Mouse (Mus musculus) cerebellum, adult 11-12 months (tissue): ENCODE measurements around the gene Ywhab.

Experiments
- DNase-seq: peaks from one replicate; pipeline ENCODE4 v3.0.0; 2022

Ywhab gene

GRCm38 (mm10) chr2:164010496-164010895, 15.7 kb downstream of the Ywhab start:
- DNase-seq, result no peak

GRCm38 (mm10) chr2:164010944-164011343, 16.2 kb downstream of the Ywhab start:
- DNase-seq, result no peak

DNA sequence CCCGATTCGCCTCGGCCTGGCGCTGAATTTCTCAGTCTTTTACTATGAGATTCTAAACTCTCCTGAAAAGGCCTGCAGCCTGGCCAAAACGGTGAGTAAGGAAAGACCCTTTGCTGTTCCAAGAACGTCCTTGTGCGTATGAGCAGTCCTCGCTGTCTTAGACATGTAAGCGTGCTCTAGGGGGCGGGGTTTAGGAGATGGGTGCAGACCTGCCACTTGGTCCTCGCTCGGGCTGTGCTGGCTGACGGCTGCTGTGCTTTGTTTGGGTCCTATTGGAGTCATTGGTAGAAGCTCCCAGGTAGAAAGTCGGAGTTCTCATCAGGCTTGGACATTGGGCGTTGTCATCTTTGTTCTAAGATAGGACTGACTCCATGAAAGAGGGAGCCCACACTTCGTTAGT, 20.5 kb downstream of the Ywhab start:
- DNase-seq, result no peak

DNA sequence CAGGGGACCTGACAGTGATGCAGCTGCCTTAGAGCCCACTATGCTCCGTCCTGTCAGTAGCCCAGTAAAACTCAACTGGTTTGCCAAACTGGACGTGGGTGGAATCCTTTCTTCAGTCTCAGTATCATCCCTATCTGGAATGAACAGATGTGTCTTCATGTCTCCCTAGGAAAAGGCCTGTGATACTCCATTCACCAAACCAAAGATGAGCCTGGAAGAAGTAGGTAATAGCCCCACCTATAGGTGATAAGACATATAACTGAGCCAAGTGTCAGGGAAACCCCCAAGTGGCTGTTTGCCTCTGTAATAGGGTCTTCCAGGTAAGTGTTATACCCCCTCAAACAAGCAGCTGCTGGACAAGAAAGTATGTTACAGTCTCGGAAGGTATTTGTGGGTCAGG, 24.1 kb downstream of the Ywhab start:
- no peak for DNase-seq

- no peak for DNase-seq
Measured at GRCm38 (mm10) chr2:164019943-164020342, 25.2 kb downstream of the Ywhab start.

GRCm38 (mm10) chr2:164022104-164022503, 27.3 kb downstream of the Ywhab start:
- DNase-seq, result no peak

GRCm38 (mm10) chr2:164025150-164025549, 30.4 kb downstream of the Ywhab start, which contains the start of gene Pabpc1l:
Gene Pabpc1l, plus strand, starts transcription at chr2:164025450.
- no peak for DNase-seq

DNA sequence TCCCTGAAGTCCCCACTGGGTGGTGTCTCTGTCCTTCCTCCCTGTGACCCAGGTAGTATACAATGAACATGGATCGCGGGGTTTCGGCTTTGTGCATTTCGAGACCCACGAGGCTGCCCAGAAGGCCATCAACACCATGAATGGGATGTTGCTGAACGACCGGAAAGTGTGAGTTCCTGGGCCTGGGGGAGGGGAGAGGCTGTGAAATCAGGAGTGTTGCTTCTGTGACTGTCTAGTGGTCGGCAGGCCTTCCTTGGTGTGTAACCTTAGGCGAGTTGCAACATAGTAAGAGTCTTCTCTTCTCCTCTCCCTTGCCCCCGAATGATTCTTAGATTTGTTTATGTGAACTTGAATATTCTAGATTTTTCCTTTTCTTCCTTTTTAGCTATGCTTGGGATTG, 36.4 kb downstream of the Ywhab start:
- DNase-seq, result no peak

DNA sequence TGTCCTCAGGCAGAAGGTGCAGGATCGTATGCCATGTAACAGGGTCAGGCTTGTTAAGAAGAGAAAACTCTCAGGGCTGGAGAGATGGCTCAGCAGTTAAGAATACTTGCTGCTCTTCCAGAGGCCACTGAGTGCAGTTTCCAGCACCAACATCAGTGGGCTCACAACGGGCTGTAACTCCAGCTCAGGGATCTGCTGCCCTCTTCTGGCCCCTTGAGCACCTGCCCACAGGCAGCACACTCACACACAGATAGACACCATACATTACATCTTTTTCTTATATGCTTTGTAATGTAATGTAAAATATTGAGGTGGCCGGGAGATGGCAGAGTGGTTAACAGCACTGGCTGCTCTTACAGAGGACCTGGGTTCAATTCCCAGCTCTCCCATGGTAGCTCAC, 38.2 kb downstream of the Ywhab start:
- DNase-seq, result no peak

DNA sequence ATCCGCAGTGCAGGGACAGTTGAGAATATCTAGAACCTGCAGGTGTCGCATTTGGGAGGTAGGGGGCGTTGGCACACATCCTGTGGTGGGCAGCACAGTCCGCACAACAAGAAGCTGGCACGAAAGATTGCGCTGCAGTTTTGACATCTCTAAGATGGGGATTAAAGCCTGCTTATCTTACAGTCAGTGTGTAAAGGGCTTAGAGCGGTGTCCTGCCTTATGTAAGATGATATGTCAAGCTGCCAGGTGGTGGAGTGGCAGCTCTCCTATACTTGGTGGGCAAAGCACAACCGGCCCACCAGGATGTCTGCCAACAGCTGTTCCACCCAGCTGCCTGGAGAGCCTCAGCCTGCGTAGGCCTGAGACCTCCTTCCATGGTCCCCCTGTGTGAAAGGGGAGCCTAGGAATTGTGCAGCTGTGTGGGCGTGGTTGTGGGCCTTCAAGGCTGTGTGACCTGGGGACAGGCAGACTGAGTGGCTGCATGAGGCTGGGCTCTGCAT, 41.8 kb downstream of the Ywhab start:
- no peak for DNase-seq

DNA sequence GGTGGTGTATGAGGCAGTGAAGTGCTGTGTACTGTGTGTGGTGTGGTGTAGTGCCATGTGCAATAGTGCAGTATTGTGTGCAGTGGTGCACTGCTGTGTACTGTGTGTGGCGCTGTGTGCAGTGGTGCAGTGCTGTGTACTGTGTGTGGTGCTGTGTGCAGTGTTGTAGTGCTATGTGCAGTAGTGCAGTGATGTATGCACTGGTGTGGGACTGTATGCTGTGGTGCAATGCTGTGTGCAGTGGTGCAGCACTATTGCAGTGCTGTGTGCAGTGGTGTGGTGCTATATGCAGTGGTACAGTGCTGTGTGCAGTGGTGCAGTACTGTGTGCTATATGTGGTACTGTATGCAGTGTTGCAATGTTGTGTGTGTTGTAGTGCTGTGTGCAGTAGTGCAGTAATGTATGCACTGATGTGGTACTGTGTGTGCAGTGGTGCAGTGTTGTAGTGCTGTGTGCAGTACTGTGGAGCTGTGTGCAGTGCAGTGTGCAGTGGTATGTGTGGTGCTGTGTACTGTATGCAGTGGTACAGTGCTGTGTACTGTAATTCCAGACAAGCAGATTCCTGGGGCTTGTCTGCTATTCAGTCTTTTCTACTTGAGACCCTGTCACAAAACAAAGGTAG, 43.8 kb downstream of the Ywhab start:
- DNase-seq, result no peak

- no peak for DNase-seq
Measured at GRCm38 (mm10) chr2:164040949-164041348, 46.2 kb downstream of the Ywhab start.

DNA sequence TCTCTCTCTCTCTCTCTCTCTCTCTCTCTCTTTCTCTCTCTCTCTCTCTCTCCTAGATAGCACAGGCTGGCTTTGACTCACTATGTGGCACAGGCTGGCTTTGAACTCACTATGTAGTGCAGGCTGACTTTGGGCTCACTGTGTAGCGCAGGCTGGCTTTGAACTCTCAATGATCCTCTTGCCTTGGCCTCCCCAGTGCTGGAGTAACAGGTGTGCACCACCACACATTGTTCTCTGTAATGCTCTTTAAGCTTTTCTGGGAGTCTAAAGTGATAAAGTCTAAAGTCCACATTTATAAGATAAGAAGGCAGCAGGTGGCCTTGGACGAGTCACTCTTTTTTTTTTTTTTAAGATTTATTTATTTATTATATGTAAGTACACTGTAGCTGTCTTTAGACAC, 46.8 kb downstream of the Ywhab start:
- no peak for DNase-seq

DNA sequence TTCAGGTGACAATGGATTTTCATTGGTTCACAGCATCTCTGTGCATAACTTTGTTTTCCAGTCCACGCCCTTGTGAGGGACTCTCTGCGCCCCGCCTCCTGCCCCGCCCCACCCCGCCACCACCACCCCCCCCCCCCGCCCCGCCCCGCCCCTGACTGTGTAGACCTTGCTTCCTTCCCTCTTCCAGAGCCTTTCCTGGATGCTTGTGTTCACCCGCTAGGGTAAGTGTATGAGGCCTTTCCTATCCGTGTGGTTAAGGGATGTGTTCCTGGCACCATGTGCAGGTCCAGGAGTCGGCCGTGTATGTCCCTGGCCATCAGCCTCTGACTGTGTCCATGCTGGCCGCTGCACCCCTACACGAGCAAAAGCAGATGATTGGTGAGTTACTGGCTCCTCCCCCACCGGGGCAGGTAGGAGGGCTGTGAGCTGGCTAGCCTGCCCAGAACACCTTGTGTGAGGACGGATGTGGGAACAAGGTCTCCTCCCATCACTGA, 52.5 kb downstream of the Ywhab start:
- DNase-seq, result peak; percentile 80

DNA sequence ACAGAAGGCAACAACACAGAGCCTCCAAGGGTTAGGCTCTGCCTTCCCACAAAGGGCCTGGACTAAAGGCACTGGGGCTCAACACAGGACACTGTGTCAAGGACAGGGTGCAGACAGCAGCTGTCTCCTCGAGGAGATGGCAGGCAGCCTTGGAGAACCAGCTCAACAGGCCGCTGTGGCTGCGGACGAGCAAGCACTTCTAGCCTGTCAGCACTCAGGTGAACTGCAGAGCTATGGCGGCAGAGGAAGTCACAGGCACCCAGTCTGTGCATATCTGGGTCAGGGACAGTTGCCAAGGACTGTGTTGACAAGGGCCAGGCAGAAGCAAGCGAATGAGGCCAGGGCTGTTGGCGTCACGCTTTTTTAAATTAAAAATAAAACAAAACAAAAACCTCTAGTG, 59.0 kb downstream of the Ywhab start:
- DNase-seq, result peak; percentile 86

- DNase-seq, result no peak
Measured at GRCm38 (mm10) chr2:164054671-164055070, 59.9 kb downstream of the Ywhab start.

DNA sequence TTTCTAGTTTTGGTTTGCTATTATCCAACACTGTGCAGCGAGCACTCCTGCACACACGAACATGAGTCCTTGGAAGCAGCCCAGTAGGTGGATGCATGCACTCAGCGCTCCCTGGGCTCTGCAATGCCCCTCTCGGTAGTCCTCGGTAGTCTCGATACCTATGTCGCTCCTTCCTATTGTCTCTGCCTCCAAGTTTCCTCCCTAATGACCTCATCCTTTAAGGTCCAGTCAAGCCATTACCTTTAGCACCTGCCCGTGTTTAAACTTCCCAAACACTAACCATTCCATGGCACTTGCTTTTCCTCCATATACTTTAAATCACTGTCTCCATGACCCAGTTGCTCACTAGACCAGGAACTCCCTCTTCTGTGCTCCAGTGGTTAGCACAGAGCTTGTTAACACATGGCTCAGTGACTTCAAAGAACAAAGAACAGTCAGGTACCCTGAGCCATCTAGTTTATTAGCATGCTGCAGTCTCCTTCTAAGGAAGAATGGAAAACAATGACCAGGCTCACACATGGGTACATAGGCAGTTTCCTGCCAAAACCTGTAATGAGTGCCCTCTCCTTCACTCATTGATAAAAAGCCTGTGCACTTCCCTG, 65.0 kb downstream of the Ywhab start:
- no peak for DNase-seq
